Mouse (Mus musculus) effector memory CD4-positive, alpha-beta T cell, adult 7 months (primary cell): ENCODE measurements around the gene S100a4. TPM values are rescaled to one million over a fixed set of nuclear protein-coding genes. Genes with fewer than 3 reads are reported as not detected.

ENCODE experiments used
- polyA plus RNA-seq: library from polyadenylated mRNA; unstranded; fragments of 100-300 nt; shearing (Covaris generic); gene quantifications from one replicate; pipeline ENCODE4 v1.2.1, GENCODE M21; 2017

The S100a4 gene
- 366 TPM for polyA plus RNA-seq

GRCm38 (mm10) chr3:90603623-90604022, at the start of gene S100a4:
Gene S100a4 (plus strand): TSS chr3:90603771.

GRCm38 (mm10) chr3:90560008-90560628, 43.5 kb upstream of the S100a4 start, which contains the start of gene S100a3:
Gene S100a3 (plus strand): TSS chr3:90560578.

GRCm38 (mm10) chr3:90589947-90590346, 13.6 kb upstream of the S100a4 start, which contains the start of gene S100a2:
Gene S100a2 (plus strand): TSS chr3:90590247.

GRCm38 (mm10) chr3:90601486-90602110, 2.0 kb upstream of the S100a4 start, which contains the start of gene Gm42674:
Gene Gm42674 (plus strand): TSS chr3:90601904.

GRCm38 (mm10) chr3:90608223-90608622, 4.7 kb downstream of the S100a4 start, which contains the start of gene S100a5:
Gene S100a5 (plus strand): TSS chr3:90608523.

GRCm38 (mm10) chr3:90612728-90613291, 9.2 kb downstream of the S100a4 start, which contains the start of gene S100a6:
Gene S100a6 (plus strand): TSS chr3:90612882.

GRCm38 (mm10) chr3:90653717-90654116, 50.1 kb downstream of the S100a4 start, which contains the start of gene S100a7a:
Gene S100a7a (plus strand): TSS chr3:90654017.

Other genes with a start within 250 kb of the S100a4 start
- not detected for gene Slc27a3, start 213.8 kb upstream of the S100a4 start, polyA plus RNA-seq
- gene Ints3, start 170.1 kb upstream of the S100a4 start, polyA plus RNA-seq: 22.0 TPM
- not detected for gene Npr1, start 137.9 kb upstream of the S100a4 start, polyA plus RNA-seq
- gene Ilf2, start 127.6 kb upstream of the S100a4 start, polyA plus RNA-seq: 88.3 TPM
- gene Snapin, start 112.7 kb upstream of the S100a4 start, polyA plus RNA-seq: 54.4 TPM
- gene Chtop, start 94.3 kb upstream of the S100a4 start, polyA plus RNA-seq: 165 TPM
- 2.7 TPM for gene S100a1, start 89.4 kb upstream of the S100a4 start, polyA plus RNA-seq
- gene S100a13, start 89.3 kb upstream of the S100a4 start, polyA plus RNA-seq: 153 TPM
- not detected for gene S100a14, start 76.9 kb upstream of the S100a4 start, polyA plus RNA-seq
- gene S100a16, start 66.5 kb upstream of the S100a4 start, polyA plus RNA-seq: not detected
- gene S100a3, start 43.2 kb upstream of the S100a4 start, polyA plus RNA-seq: 3.4 TPM
- gene S100a2, start 13.5 kb upstream of the S100a4 start, polyA plus RNA-seq: not detected
- not detected for gene Gm42674, start 1.9 kb upstream of the S100a4 start, polyA plus RNA-seq
- not detected for gene S100a5, start 4.8 kb downstream of the S100a4 start, polyA plus RNA-seq
- 1,053 TPM for gene S100a6, start 9.1 kb downstream of the S100a4 start, polyA plus RNA-seq
- gene S100a7a, start 50.2 kb downstream of the S100a4 start, polyA plus RNA-seq: 0.29 TPM
- not detected for gene S100a8, start 65.2 kb downstream of the S100a4 start, polyA plus RNA-seq
- not detected for gene S100a9, start 92.0 kb downstream of the S100a4 start, polyA plus RNA-seq
- not detected for gene Pglyrp4, start 123.1 kb downstream of the S100a4 start, polyA plus RNA-seq
- not detected for gene Gm5849, start 174.1 kb downstream of the S100a4 start, polyA plus RNA-seq